Mouse (Mus musculus): ENCODE results near the gene Epdr1. TPM values are rescaled to one million over a fixed set of nuclear protein-coding genes. Genes with fewer than 3 reads are reported as not detected.

Epdr1 gene
- 9.9 and 15.6 TPM in 2 replicates for total RNA-seq (2012; rRNA removed)

GRCm38 (mm10) chr13:19619216-19619927 is at the start of gene Epdr1:
Epdr1 (minus strand) TSS chr13:19619927.
- H3K4me1 ChIP-seq (ENCODE audit: control insufficient read depth in 2 of 2, insufficient read depth in 2 of 2, low read length in 2 of 2, poor library complexity in 1 of 2): peaks cover 0 to 6% of the 10 kb centered on the region in 2 experiments; a peak in 1 of 4 replicates
- in situ Hi-C loops (cut with MboI; ENCODE audit: low sequenced_read_pairs in 2 of 2, unreplicated experiment in 2 of 2): no loop called here
- H3K4me3 ChIP-seq (ENCODE audit: insufficient read depth in 1 of 2, low read depth in 1 of 2, low read length in 2 of 2, poor library complexity in 1 of 2, severe bottlenecking in 1 of 2): peak within 1 kb of the TSS; percentile 69 to 82
- H3K9me3 ChIP-seq (ENCODE audit: control insufficient read depth, insufficient read depth, low read depth, low read length): no peaks in the 10 kb centered on the region
- peak; percentile 39 for DNase-seq (ENCODE audit: low read depth, low spot score)
- H3K36me3 ChIP-seq (ENCODE audit: control insufficient read depth, insufficient read depth, low read length, poor library complexity, severe bottlenecking): no peaks in the 10 kb centered on the region; the same call in 1 of the 2 replicates
- peak within 1 kb of the TSS; percentile 76 for H3K9ac ChIP-seq (ENCODE audit: insufficient read depth, low read depth, low read length, poor library complexity, severe bottlenecking)
- H3K27ac ChIP-seq (ENCODE audit: insufficient read depth, low read depth, low read length, poor library complexity, severe bottlenecking): no peak within 1 kb of the TSS
- TF ChIP-seq HCFC1 (IDR thresholded peaks at IDR 0.05; ENCODE audit: borderline replicate concordance, insufficient read depth, low read length) (no peak), MAFK (IDR thresholded peaks at IDR 0.05; ENCODE audit: insufficient read depth, low read depth, low read length) (no peak), ZC3H11A (IDR thresholded peaks at IDR 0.05; ENCODE audit: borderline replicate concordance, low read depth, low read length) (no peak), ZNF384 (IDR thresholded peaks at IDR 0.05; ENCODE audit: low read depth, low read length) (no peak), CHD2 (IDR thresholded peaks at IDR 0.05; ENCODE audit: low read depth, low read length) (no peak)

- Histone ChIP-seq H3K9me3 (ENCODE audit: control insufficient read depth, insufficient read depth, low read depth, low read length) (no peaks in the 10 kb centered on the region), H3K4me3 (ENCODE audit: insufficient read depth in 1 of 2, low read depth in 1 of 2, low read length in 2 of 2, poor library complexity in 1 of 2, severe bottlenecking in 1 of 2) (no peak overlapping the region), H3K36me3 (ENCODE audit: control insufficient read depth, insufficient read depth, low read length, poor library complexity, severe bottlenecking) (no peaks in the 10 kb centered on the region), H3K4me1 (ENCODE audit: control insufficient read depth in 2 of 2, insufficient read depth in 2 of 2, low read length in 2 of 2, poor library complexity in 1 of 2) (no peaks in the 10 kb centered on the region), H3K27ac (ENCODE audit: insufficient read depth, low read depth, low read length, poor library complexity, severe bottlenecking) (no peak overlapping the region), H3K9ac (ENCODE audit: insufficient read depth, low read depth, low read length, poor library complexity, severe bottlenecking) (no peak overlapping the region)
- no peak for DNase-seq (ENCODE audit: low read depth, low spot score)
- in situ Hi-C loops (cut with MboI; ENCODE audit: low sequenced_read_pairs in 2 of 2, unreplicated experiment in 2 of 2): no loop called here
- TF ChIP-seq CHD2 (IDR thresholded peaks at IDR 0.05; ENCODE audit: low read depth, low read length): no peak
- TF ChIP-seq HCFC1 (IDR thresholded peaks at IDR 0.05; ENCODE audit: borderline replicate concordance, insufficient read depth, low read length): no peak
- TF ChIP-seq MAFK (IDR thresholded peaks at IDR 0.05; ENCODE audit: insufficient read depth, low read depth, low read length): no peak
- no peak for TF ChIP-seq ZC3H11A (IDR thresholded peaks at IDR 0.05; ENCODE audit: borderline replicate concordance, low read depth, low read length)
- TF ChIP-seq ZNF384 (IDR thresholded peaks at IDR 0.05; ENCODE audit: low read depth, low read length): no peak
Measured at GRCm38 (mm10) chr13:19668355-19669140, 48.8 kb upstream of the Epdr1 start.

- no peaks in the 10 kb centered on the region for H3K9me3 ChIP-seq (ENCODE audit: control insufficient read depth, insufficient read depth, low read depth, low read length)
- H3K36me3 ChIP-seq (ENCODE audit: control insufficient read depth, insufficient read depth, low read length, poor library complexity, severe bottlenecking): no peaks in the 10 kb centered on the region
- H3K4me3 ChIP-seq (ENCODE audit: insufficient read depth in 1 of 2, low read depth in 1 of 2, low read length in 2 of 2, poor library complexity in 1 of 2, severe bottlenecking in 1 of 2): no peak overlapping the region
- no peak for DNase-seq (ENCODE audit: low read depth, low spot score)
- H3K9ac ChIP-seq (ENCODE audit: insufficient read depth, low read depth, low read length, poor library complexity, severe bottlenecking): no peak overlapping the region
- TF ChIP-seq CHD2 (IDR thresholded peaks at IDR 0.05; ENCODE audit: low read depth, low read length) (no peak), HCFC1 (IDR thresholded peaks at IDR 0.05; ENCODE audit: borderline replicate concordance, insufficient read depth, low read length) (no peak), ZC3H11A (IDR thresholded peaks at IDR 0.05; ENCODE audit: borderline replicate concordance, low read depth, low read length) (no peak), MAFK (IDR thresholded peaks at IDR 0.05; ENCODE audit: insufficient read depth, low read depth, low read length) (no peak), ZNF384 (IDR thresholded peaks at IDR 0.05; ENCODE audit: low read depth, low read length) (no peak)
- H3K27ac ChIP-seq (ENCODE audit: insufficient read depth, low read depth, low read length, poor library complexity, severe bottlenecking): no peak overlapping the region
- H3K4me1 ChIP-seq (ENCODE audit: control insufficient read depth in 2 of 2, insufficient read depth in 2 of 2, low read length in 2 of 2, poor library complexity in 1 of 2): no peaks in the 10 kb centered on the region
- in situ Hi-C loops (cut with MboI; ENCODE audit: low sequenced_read_pairs in 2 of 2, unreplicated experiment in 2 of 2): no loop called here
Measured at GRCm38 (mm10) chr13:19652405-19652804, 32.7 kb upstream of the Epdr1 start.

- H3K4me1 ChIP-seq (ENCODE audit: control insufficient read depth in 2 of 2, insufficient read depth in 2 of 2, low read length in 2 of 2, poor library complexity in 1 of 2): no peaks in the 10 kb centered on the region
- DNase-seq (ENCODE audit: low read depth, low spot score): no peak
- H3K27ac ChIP-seq (ENCODE audit: insufficient read depth, low read depth, low read length, poor library complexity, severe bottlenecking): no peak overlapping the region
- in situ Hi-C loops (cut with MboI; ENCODE audit: low sequenced_read_pairs in 2 of 2, unreplicated experiment in 2 of 2): loop anchor here (25.0 kb wide), 1 partner anchor 288 kb away; no protein-coding TSS in a partner anchor
- H3K9ac ChIP-seq (ENCODE audit: insufficient read depth, low read depth, low read length, poor library complexity, severe bottlenecking): no peak overlapping the region
- H3K9me3 ChIP-seq (ENCODE audit: control insufficient read depth, insufficient read depth, low read depth, low read length): no peaks in the 10 kb centered on the region
- no peaks in the 10 kb centered on the region for H3K36me3 ChIP-seq (ENCODE audit: control insufficient read depth, insufficient read depth, low read length, poor library complexity, severe bottlenecking)
- no peak overlapping the region for H3K4me3 ChIP-seq (ENCODE audit: insufficient read depth in 1 of 2, low read depth in 1 of 2, low read length in 2 of 2, poor library complexity in 1 of 2, severe bottlenecking in 1 of 2)
- TF ChIP-seq ZNF384 (IDR thresholded peaks at IDR 0.05; ENCODE audit: low read depth, low read length) (no peak), MAFK (IDR thresholded peaks at IDR 0.05; ENCODE audit: insufficient read depth, low read depth, low read length) (no peak), HCFC1 (IDR thresholded peaks at IDR 0.05; ENCODE audit: borderline replicate concordance, insufficient read depth, low read length) (no peak), ZC3H11A (IDR thresholded peaks at IDR 0.05; ENCODE audit: borderline replicate concordance, low read depth, low read length) (no peak), CHD2 (IDR thresholded peaks at IDR 0.05; ENCODE audit: low read depth, low read length) (no peak)
Measured at GRCm38 (mm10) chr13:19649824-19650223, 30.1 kb upstream of the Epdr1 start.
